Mouse (Mus musculus) stomach, postnatal 0 days (tissue): ENCODE results near the gene 2900011O08Rik. TPM values are rescaled to one million over a fixed set of nuclear protein-coding genes. Genes with fewer than 3 reads are reported as not detected.

Experiments used
- ATAC-seq: fragments of 200-750 bp; cut with Nextera tagmentation; 2 replicates; pipeline ENCODE4 v1.8.0; 2017; ENCODE audit not compliant: low FRiP score, low TSS enrichment
- DNase-seq: peaks from one replicate; pipeline ENCODE4 v3.0.0-alpha.2; 2016; ENCODE audit warnings: low spot score
- H3K27ac ChIP-seq: fragments of 300-500 bp; sonication (generic); replicated peaks from 2 replicates; pipeline ENCODE4 v1.5.1; 2014; ENCODE audit warnings: mild to moderate bottlenecking, control low read depth
- H3K27me3 ChIP-seq: fragments of 300-500 bp; sonication (generic); 2 replicates; pipeline ENCODE4 v1.6.1; 2014; ENCODE audit warnings: low read length; ENCODE audit not compliant: control insufficient read depth, insufficient read depth
- H3K36me3 ChIP-seq: fragments of 300-500 bp; sonication (generic); 2 replicates; pipeline ENCODE4 v1.6.1; 2014; ENCODE audit warnings: low read length, mixed read lengths; ENCODE audit not compliant: control insufficient read depth, insufficient read depth
- H3K4me1 ChIP-seq: fragments of 300-500 bp; sonication (generic); replicated peaks from 2 replicates; pipeline ENCODE4 v1.6.1; 2014; ENCODE audit warnings: antibody characterized with exemption; ENCODE audit not compliant: control insufficient read depth, insufficient read depth
- H3K4me2 ChIP-seq: fragments of 300-500 bp; sonication (generic); replicated peaks from 2 replicates; pipeline ENCODE4 v1.6.1; 2014; ENCODE audit warnings: low read depth, mild to moderate bottlenecking, control low read depth, moderate library complexity
- H3K4me3 ChIP-seq: fragments of 300-500 bp; sonication (generic); 2 replicates; pipeline ENCODE4 v1.5.1; 2014; ENCODE audit warnings: low read depth, low read length, control low read depth
- H3K9ac ChIP-seq: fragments of 300-500 bp; sonication (generic); 2 replicates; pipeline ENCODE4 v1.6.1; 2014; ENCODE audit warnings: mild to moderate bottlenecking, low read length, control low read depth, mixed read lengths
- H3K9me3 ChIP-seq: fragments of 300-500 bp; sonication (generic); 2 replicates; pipeline ENCODE4 v1.6.1; 2016; ENCODE audit warnings: low read length; ENCODE audit not compliant: control insufficient read depth
- CTCF ChIP-seq: IDR thresholded peaks from 2 replicates; pipeline ENCODE4 v1.5.1; 2016; ENCODE audit warnings: antibody characterized with exemption, low read depth, mild to moderate bottlenecking, moderate library complexity
- EP300 ChIP-seq: optimal IDR thresholded peaks from 2 replicates; pipeline ENCODE3; 2016; ENCODE audit warnings: antibody characterized with exemption
- WGBS: fragments of 180-500 bp; shearing (Covaris S2); extraction: QIAGEN DNeasy Blood & Tissue Kit; methylation state at CpG from one replicate; pipeline ENCODE4 v1.1.7; 2014; 5-methylcytosine and 5-hydroxymethylcytosine counted together
- polyA plus RNA-seq: library from polyadenylated mRNA; unstranded; fragments of >200 nt; fragmentation: Nextera tagmentation; extraction: Ambion mirVana; gene quantifications from 2 replicates; pipeline ENCODE4 v1.2.1, GENCODE M21; 2015

The 2900011O08Rik gene
- polyA plus RNA-seq, 1 experiment from 2014 or later, result 0.70 TPM

GRCm38 (mm10) chr16:14109651-14110230 is 123.3 kb downstream of the 2900011O08Rik start:
- Histone ChIP-seq H3K27ac (no peak overlapping the region), H3K27me3 (no peaks in the 10 kb centered on the region), H3K4me1 (no peaks in the 10 kb centered on the region), H3K36me3 (peaks cover 7% of the 10 kb centered on the region), H3K4me2 (no peak overlapping the region), H3K9ac (no peak overlapping the region), H3K9me3 (no peaks in the 10 kb centered on the region), H3K4me3 (no peak overlapping the region)
- ATAC-seq (no peak), DNase-seq (no peak)
- TF ChIP-seq EP300 (no peak), CTCF (no peak)
- WGBS, result 86% methylated on average over 3 of the region's 3 CpGs

- no peak overlapping the region for H3K4me3 ChIP-seq
- no peaks in the 10 kb centered on the region for H3K4me1 ChIP-seq
- 76% methylated on average over 2 of the region's 2 CpGs for WGBS
- H3K36me3 ChIP-seq, result peaks cover 7% of the 10 kb centered on the region
- H3K9ac ChIP-seq, result no peak overlapping the region
- no peak overlapping the region for H3K27ac ChIP-seq
- TF ChIP-seq EP300, result no peak
- no peak for TF ChIP-seq CTCF
- no peaks in the 10 kb centered on the region for H3K27me3 ChIP-seq
- DNase-seq, result no peak
- no peaks in the 10 kb centered on the region for H3K9me3 ChIP-seq
- ATAC-seq, result no peak
- H3K4me2 ChIP-seq, result no peak overlapping the region
Observed at GRCm38 (mm10) chr16:14110922-14111321, 124.5 kb downstream of the 2900011O08Rik start.

- Histone ChIP-seq H3K4me1 (no peaks in the 10 kb centered on the region), H3K4me2 (no peak overlapping the region), H3K9me3 (no peaks in the 10 kb centered on the region), H3K27ac (no peak overlapping the region), H3K36me3 (peaks cover 7% of the 10 kb centered on the region), H3K4me3 (no peak overlapping the region), H3K9ac (no peak overlapping the region), H3K27me3 (no peaks in the 10 kb centered on the region)
- no peak for ATAC-seq
- no peak for DNase-seq
- TF ChIP-seq CTCF, result 0 out of 2 replicates have a peak, but pooled peaks have one; percentile 9
- TF ChIP-seq EP300, result no peak
- WGBS, result 61% methylated on average over 2 of the region's 2 CpGs
Observed at GRCm38 (mm10) chr16:14112133-14112532, 125.7 kb downstream of the 2900011O08Rik start.

- Histone ChIP-seq H3K27ac (no peak overlapping the region), H3K36me3 (peaks cover 7% of the 10 kb centered on the region), H3K4me2 (no peak overlapping the region), H3K4me1 (no peaks in the 10 kb centered on the region), H3K9me3 (no peaks in the 10 kb centered on the region), H3K9ac (no peak overlapping the region), H3K4me3 (no peak overlapping the region), H3K27me3 (no peaks in the 10 kb centered on the region)
- DNase-seq, result no peak
- WGBS, result 91% methylated on average over 3 of the region's 3 CpGs
- TF ChIP-seq EP300, result no peak
- ATAC-seq, result no peak
Observed at GRCm38 (mm10) chr16:14112742-14113141, 126.3 kb downstream of the 2900011O08Rik start.

GRCm38 (mm10) chr16:14117299-14117698 is 130.9 kb downstream of the 2900011O08Rik start:
- H3K27me3 ChIP-seq, result no peaks in the 10 kb centered on the region
- no peaks in the 10 kb centered on the region for H3K4me1 ChIP-seq
- DNase-seq (no peak), ATAC-seq (no peak)
- peaks cover 10% of the 10 kb centered on the region for H3K36me3 ChIP-seq
- no peak overlapping the region for H3K27ac ChIP-seq
- TF ChIP-seq CTCF, result no peak
- TF ChIP-seq EP300, result no peak
- H3K4me3 ChIP-seq, result no peak overlapping the region
- no peaks in the 10 kb centered on the region for H3K9me3 ChIP-seq
- H3K4me2 ChIP-seq, result no peak overlapping the region
- H3K9ac ChIP-seq, result no peak overlapping the region
- WGBS, result 60% methylated on average over 2 of the region's 2 CpGs

- H3K27me3 ChIP-seq, result no peaks in the 10 kb centered on the region
- H3K4me1 ChIP-seq, result no peaks in the 10 kb centered on the region
- DNase-seq, result no peak
- peaks cover 13% of the 10 kb centered on the region; the same call in 1 of the 2 replicates for H3K36me3 ChIP-seq
- TF ChIP-seq CTCF (no peak), EP300 (no peak)
- no peak overlapping the region for H3K27ac ChIP-seq
- H3K9me3 ChIP-seq, result no peaks in the 10 kb centered on the region
- no peak for ATAC-seq
- H3K9ac ChIP-seq, result no peak overlapping the region
- H3K4me3 ChIP-seq, result no peak overlapping the region
- WGBS, result 95% methylated on average over 5 of the region's 5 CpGs
- H3K4me2 ChIP-seq, result no peak overlapping the region
Observed at GRCm38 (mm10) chr16:14120941-14121340, 134.5 kb downstream of the 2900011O08Rik start.
